Mouse (Mus musculus) layer of hippocampus, postnatal 10 days (tissue): ENCODE measurements around the gene Chrna4. TPM values are rescaled to one million over a fixed set of nuclear protein-coding genes. Genes with fewer than 3 reads are reported as not detected.

Source experiments
- total RNA-seq, 2 experiments: library from RNA; stranded (reverse); gene quantifications; 2 replicates each; pipeline ENCODE4 v1.2.3; 2021

Chrna4 gene
- total RNA-seq, 2 experiments from 2014 or later: 32.4 to 33.7 TPM

Other genes starting within 250 kb of the Chrna4 start
- 10 to 100 TPM; 61.8 to 64.6 TPM for gene Ythdf1, start 122.6 kb downstream of the Chrna4 start, total RNA-seq
- gene Birc7, start 114.5 kb downstream of the Chrna4 start, total RNA-seq: not detected
- gene Nkain4, start 88.8 kb downstream of the Chrna4 start, total RNA-seq: 10 to 100 TPM; 44.2 to 57.0 TPM
- gene Arfgap1, start 76.3 kb downstream of the Chrna4 start, total RNA-seq: 100 to 1,000 TPM; 114 to 118 TPM
- 1 to 10 TPM; 1.0 to 1.2 TPM for gene Col20a1, start 57.0 kb downstream of the Chrna4 start, total RNA-seq
- gene Kcnq2, start 91.8 kb upstream of the Chrna4 start, total RNA-seq: 100 to 1,000 TPM; 213 to 234 TPM
- gene Eef1a2, start 113.5 kb upstream of the Chrna4 start, total RNA-seq: 100 to 1,000 TPM; 674 to 713 TPM
- gene Ppdpf, start 143.7 kb upstream of the Chrna4 start, total RNA-seq: 100 to 1,000 TPM; 135 to 146 TPM
- gene Ptk6, start 159.2 kb upstream of the Chrna4 start, total RNA-seq: not detected
- under 1 TPM in 1 of 2 experiments, not detected in 1; 0.25 TPM for gene Srms, start 169.6 kb upstream of the Chrna4 start, total RNA-seq
- not detected for gene Fndc11, start 176.5 kb upstream of the Chrna4 start, total RNA-seq
- 1 to 10 TPM; 1.2 to 1.8 TPM for gene Helz2, start 198.5 kb upstream of the Chrna4 start, total RNA-seq
- gene Gmeb2, start 244.5 kb upstream of the Chrna4 start, total RNA-seq: 10 to 100 TPM; 17.5 to 18.6 TPM